Mouse (Mus musculus): ENCODE results near the gene Vps37b.

Vps37b gene

DNA sequence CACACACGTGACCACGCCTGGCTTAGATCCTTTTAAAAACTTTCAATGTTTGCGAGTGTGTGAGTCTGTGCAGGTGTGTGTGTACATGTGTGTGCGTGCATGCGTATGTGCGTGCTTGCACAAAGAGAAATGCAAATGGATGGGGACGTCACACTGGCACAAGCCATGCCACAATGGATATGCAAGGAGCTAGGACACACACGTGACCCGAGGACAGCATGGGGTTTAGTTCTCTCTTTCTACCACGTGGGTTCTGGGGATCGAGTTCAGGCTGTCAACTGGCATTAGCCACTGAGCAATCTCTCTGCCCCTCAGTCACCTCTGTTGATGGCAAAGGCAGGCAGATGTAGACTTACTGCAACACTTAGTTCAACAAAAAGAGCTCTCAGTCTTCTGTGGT lies 10.4 kb downstream of the Vps37b start:
- DNase-seq (ENCODE audit: low spot score): no peak

GRCm38 (mm10) chr5:124021148-124021547 lies 10.9 kb downstream of the Vps37b start:
- no peak for DNase-seq (ENCODE audit: low spot score)

GRCm38 (mm10) chr5:124019348-124020216 lies 12.5 kb downstream of the Vps37b start:
- no peak for DNase-seq (ENCODE audit: low spot score)

- no peak for DNase-seq (ENCODE audit: low spot score)
These were observed 13.4 kb downstream of the Vps37b start for GRCm38 (mm10) chr5:124018651-124019050.

GRCm38 (mm10) chr5:124017941-124018340 lies 14.1 kb downstream of the Vps37b start:
- no peak for DNase-seq (ENCODE audit: low spot score)

- no peak for DNase-seq (ENCODE audit: low spot score)
These were observed 15.7 kb downstream of the Vps37b start for GRCm38 (mm10) chr5:124016291-124016821.

DNA sequence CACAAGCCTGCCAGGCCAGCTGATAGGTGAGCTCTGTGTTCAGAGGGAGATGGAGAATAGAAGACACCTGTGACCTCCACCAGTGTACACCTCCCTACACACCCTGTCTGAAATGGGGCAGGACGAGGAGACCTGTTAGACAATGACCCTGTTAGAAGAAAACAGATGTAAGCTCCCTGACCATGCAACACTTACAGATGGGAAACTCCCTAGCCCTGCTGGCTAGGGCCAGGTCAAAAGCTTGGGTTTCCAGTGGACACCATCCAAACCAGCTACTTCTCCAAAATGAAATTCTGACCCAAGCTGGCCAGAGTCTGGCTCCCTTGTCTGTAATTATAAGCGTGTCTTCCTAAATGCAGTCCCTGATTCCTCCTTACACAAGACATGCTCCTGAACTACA lies 16.3 kb downstream of the Vps37b start:
- no peak for DNase-seq (ENCODE audit: low spot score)

DNA sequence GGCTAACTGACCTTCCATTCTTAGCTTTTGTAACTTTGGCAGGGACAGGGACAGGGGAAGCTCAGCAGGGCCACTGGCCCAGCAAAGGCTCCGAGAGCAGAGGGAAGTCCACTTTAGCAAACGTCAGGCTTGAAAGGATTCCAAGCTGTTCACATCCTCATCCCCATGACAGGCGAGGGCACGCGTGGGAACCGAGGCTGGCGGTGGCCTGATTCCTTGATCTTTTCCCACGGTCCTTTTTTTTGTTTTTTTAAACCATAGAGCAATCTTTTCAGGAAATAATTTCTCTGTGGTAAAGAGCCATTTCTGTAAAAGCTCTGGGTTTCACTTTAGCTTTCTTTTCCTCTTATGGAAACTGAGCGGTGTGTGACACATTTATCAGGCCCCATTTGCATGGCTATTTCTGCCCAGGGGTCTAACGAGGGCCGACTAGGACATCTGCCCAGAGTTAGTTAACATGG lies 17.2 kb downstream of the Vps37b start:
- no peak for DNase-seq (ENCODE audit: low spot score)

DNA sequence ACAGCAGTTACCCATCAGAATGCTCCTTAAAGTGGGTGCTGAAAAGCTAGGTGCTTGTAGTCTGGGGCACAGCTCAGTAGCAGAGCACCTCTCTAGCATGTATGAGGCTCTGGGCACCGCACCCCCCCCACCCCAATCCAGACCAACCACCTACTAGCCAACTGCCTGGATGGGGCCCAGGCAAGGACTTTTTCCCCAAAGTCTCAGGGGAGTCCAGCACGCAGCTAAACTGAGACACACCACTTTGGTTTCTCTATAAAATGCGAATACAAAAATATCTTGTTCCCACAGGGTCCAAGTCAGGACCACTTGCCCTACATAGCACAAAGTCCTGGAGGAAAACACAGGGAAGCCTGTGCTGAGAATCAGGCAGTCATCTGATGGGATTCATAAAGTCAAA lies 17.9 kb downstream of the Vps37b start:
- DNase-seq (ENCODE audit: low spot score): no peak

GRCm38 (mm10) chr5:124013747-124014146 lies 18.3 kb downstream of the Vps37b start:
- DNase-seq (ENCODE audit: low spot score): no peak

GRCm38 (mm10) chr5:124012885-124013284 lies 19.2 kb downstream of the Vps37b start:
- no peak for DNase-seq (ENCODE audit: low spot score)

DNA sequence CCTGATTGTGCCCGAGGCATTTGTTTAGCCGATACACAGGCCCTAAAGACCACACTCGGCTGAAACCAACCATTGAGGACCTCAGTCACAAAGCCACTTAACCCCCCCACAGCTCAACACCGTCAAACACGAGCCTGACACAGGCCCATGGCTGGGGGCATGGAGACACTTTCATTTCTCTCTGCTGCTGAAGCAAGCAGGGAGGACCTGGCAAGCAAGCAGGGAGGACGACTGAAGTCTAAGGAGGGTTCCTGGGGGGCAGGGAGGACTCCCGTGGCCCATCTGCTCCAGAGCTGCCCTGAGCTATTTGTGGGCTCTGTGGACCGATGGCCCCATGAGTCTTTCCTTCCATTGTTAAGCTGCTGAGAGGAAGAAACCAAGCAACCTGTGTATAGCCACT lies 20.1 kb downstream of the Vps37b start:
- DNase-seq (ENCODE audit: low spot score): no peak

- no peak for DNase-seq (ENCODE audit: low spot score)
These were observed 21.0 kb downstream of the Vps37b start for GRCm38 (mm10) chr5:124010910-124011655.

- DNase-seq (ENCODE audit: low spot score): no peak
These were observed 22.0 kb downstream of the Vps37b start for GRCm38 (mm10) chr5:124010077-124010476.

DNA sequence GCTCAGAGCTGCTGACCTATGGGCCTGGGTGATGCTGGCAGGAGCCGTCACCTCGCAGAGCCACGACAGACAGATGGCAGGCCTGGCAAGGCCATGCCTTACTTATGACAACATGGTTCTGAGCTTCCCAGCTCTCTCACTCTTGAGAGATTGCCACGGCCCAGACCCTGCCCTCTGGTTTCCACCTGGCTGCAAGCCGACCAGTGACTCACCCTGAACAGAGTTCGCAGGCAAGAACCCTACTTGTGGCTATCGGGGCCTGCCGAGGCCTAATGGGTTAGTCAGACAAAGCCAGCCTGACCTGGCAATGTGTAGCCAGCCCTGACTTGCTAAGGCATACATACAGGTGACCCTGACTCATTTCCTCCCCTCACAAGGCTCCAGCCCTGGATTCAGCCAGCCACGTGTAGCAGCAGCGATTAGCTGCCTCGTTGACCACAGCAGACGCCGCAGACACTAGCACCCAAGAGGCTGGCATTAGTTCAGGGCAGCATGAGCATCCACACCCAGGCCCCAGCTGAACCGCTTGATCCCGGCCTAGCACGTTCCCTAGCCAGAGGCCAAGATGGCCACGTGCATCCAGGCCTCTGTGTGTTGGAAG lies 25.1 kb downstream of the Vps37b start:
- peak; percentile 98 for DNase-seq (ENCODE audit: low spot score)

GRCm38 (mm10) chr5:124006082-124006873 lies 25.8 kb downstream of the Vps37b start:
- DNase-seq (ENCODE audit: low spot score): no peak

DNA sequence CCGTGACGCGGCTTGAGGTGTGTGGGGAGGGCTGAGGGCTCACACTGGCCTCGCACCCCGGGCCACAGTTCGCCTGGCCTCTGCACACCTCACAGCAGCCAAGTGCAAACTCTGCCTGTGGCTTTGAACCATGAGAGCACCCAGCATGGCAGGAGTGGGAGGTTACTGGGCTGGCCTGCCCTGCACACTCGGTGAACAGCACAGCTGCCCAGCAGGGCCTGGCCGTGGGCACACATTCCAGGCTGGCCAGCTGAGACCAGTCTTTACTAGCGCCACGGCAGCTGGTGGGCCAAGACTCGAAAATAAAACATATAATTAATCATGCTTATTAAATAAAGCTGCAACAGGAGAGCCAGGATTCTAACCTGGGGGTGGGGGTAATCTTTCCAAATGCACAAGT lies 26.5 kb downstream of the Vps37b start:
- peak; percentile 49 for DNase-seq (ENCODE audit: low spot score)

- DNase-seq (ENCODE audit: low spot score): no peak
These were observed 26.9 kb downstream of the Vps37b start for GRCm38 (mm10) chr5:124005151-124005500.

DNA sequence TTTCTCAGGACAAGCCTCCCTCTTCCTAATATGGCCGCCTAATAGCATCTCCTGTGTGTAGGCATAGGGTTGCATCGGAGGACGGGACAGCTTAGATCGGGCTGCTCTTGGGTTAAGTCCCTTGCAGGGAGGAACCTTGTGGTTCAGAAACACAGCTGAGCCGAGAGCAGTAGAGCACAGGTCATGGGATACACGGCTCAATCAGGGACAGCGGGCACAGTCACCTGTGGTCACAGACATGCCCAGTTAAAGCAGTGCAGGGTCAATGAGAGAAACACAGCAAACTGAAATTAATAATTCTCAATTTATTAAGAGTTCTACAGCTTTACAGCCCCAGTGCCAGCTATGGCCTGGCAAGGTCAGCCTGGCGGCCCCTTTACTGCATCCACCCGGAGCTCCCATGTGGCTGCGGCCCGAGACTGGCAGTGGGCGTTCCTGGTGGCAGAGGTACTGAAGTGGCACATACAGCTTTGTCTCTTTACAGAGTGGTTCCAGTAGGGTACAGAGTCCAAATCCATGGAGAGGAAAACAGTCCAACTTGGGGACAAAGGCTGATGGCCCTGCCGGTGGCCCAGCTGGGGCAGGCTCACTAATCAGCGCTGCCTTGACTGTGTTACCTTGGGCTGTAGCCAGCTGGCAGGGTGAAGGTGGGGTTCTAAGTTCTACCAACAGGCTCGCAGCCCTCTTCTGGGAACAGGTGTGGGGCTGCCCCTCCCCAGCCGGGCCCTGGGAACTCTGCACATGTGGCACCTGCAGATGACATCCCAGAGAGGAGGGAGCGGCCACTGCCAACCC lies 27.5 kb downstream of the Vps37b start:
- no peak for DNase-seq (ENCODE audit: low spot score)

DNA sequence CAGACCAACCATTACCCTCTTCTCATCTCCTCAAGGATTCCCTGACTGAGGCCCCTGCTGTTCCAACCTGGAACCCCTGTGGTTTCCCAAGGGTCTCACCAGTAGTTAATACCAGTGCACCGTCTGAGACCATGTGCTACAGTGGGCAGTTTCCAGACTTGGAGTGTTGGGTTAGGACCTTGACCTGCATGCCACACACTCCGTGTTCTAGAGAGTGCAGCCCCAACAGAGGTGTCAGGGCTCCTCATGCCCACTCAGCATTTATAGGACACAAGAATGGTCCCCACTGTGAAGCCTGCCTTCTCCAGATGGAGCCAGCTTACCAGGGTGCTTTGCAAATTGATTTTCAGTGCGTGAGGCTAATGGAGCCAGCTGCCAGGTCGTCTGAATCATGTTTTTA lies 28.7 kb downstream of the Vps37b start:
- no peak for DNase-seq (ENCODE audit: low spot score)

GRCm38 (mm10) chr5:124002876-124003275 lies 29.2 kb downstream of the Vps37b start:
- DNase-seq (ENCODE audit: low spot score): peak; percentile 87

Measured in MN1 (cell line).